Mouse (Mus musculus): ENCODE measurements around the gene Gm15056.

Gene Gm15056

GRCm38 (mm10) chr8:20902527-20902926 lies at the start of gene Gm15056:
Gm15056 (minus strand) TSS chr8:20902627.
- no peak for DNase-seq (ENCODE audit: low spot score in 2 of 2)

GRCm38 (mm10) chr8:20944610-20945009 lies 42.2 kb upstream of the Gm15056 start, which contains the start of gene AY761185:
AY761185 (minus strand) TSS chr8:20944710.
- no peak for DNase-seq (ENCODE audit: low spot score in 2 of 2)

- DNase-seq (ENCODE audit: low spot score in 2 of 2): no peak
Observed at GRCm38 (mm10) chr8:20921971-20922370, 19.5 kb upstream of the Gm15056 start, which contains the start of gene Gm6040. Gm6040 (minus strand) TSS chr8:20922071.

- no peak for DNase-seq (ENCODE audit: low spot score in 2 of 2)
Observed at GRCm38 (mm10) chr8:20912288-20912687, 9.9 kb upstream of the Gm15056 start.

- no peak for DNase-seq (ENCODE audit: low spot score in 2 of 2)
Observed at GRCm38 (mm10) chr8:20908256-20908655, 5.8 kb upstream of the Gm15056 start.

- no peak for DNase-seq (ENCODE audit: low spot score in 2 of 2)
Observed at GRCm38 (mm10) chr8:20907119-20907518, 4.7 kb upstream of the Gm15056 start.

- DNase-seq (ENCODE audit: low spot score in 2 of 2): no peak
Observed at GRCm38 (mm10) chr8:20892369-20892768, 10.1 kb downstream of the Gm15056 start, which contains the start of gene Defb33. Defb33 (plus strand) TSS chr8:20892669.

GRCm38 (mm10) chr8:20874608-20875007 lies 27.8 kb downstream of the Gm15056 start:
- no peak for DNase-seq (ENCODE audit: low spot score in 2 of 2)

Measured in heart, adult 9 months (tissue).